Mouse (Mus musculus): ENCODE results near the gene Ide. TPM values are rescaled to one million over a fixed set of nuclear protein-coding genes. Genes with fewer than 3 reads are reported as not detected.

Ide gene
- total and polyA plus RNA-seq, 2 experiments, result 21.8 to 35.3 TPM

DNA sequence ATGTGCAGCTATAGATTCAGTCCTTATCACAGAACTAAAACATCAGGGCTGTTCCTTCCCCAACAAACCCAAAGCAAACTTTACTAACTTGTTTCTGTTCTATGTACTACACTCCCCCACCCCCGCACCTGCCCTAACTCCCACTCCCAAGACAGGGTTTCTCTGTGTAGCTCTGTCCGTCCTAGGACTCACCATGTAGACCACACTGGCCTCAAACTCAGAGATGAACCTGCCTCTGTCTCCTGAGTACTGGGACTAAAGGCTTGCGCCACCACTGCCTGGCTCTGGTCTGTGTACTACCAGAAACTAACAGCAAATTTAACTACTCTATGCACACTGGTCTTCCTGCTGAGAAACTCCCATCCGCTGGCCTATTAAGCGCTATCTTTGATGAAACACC lies 32.8 kb downstream of the Ide start:
- H3K4me3 ChIP-seq (ENCODE audit: insufficient read depth, low read depth, low read length), result no peak overlapping the region
- TF ChIP-seq POLR2A (IDR thresholded peaks at IDR 0.05; ENCODE audit: extremely low read depth, insufficient read depth, low read length) (no peak), CTCF (IDR thresholded peaks at IDR 0.05; ENCODE audit: low read depth, low read length) (no peak)
- H3K27me3 ChIP-seq (ENCODE audit: control insufficient read depth, insufficient read depth, low read length), result no peaks in the 10 kb centered on the region
- H3K9ac ChIP-seq (ENCODE audit: low read depth, low read length), result no peak overlapping the region
- WGBS, result 97% methylated on average over 5 of the region's 5 CpGs
- DNase-seq (ENCODE audit: extremely low read depth, low read depth, low spot score), result no peak
- H3K36me3 ChIP-seq (ENCODE audit: control insufficient read depth, insufficient read depth, low read length), result peaks cover 26% of the 10 kb centered on the region
- H3K79me2 ChIP-seq (ENCODE audit: control insufficient read depth, insufficient read depth, low read length), result no peaks in the 10 kb centered on the region
- H3K4me1 ChIP-seq (ENCODE audit: control insufficient read depth, insufficient read depth, low read length), result no peaks in the 10 kb centered on the region
- no peak overlapping the region for H3K27ac ChIP-seq (replicated peaks; ENCODE audit: insufficient read depth, low read depth, low read length)

DNA sequence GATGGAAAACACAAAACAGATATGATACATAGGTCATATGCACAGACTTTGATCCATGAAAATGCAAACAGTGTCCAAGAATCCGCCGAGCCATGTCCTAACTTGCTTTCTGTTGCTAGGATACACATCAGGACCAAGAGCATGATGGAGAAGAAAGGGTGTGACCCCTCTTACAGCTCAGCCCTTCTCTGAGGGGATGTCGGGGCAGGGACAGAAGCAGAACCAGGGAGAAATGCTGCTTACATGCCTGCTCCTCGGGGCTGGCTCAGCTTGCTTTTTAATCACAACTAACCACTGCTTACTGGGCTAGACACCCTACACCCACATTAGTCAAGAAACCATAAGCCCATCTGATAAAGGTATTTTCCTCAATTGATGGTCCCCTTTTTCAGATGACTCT lies 33.6 kb downstream of the Ide start:
- H3K4me3 ChIP-seq (ENCODE audit: insufficient read depth, low read depth, low read length), result no peak overlapping the region
- DNase-seq (ENCODE audit: extremely low read depth, low read depth, low spot score), result no peak
- no peaks in the 10 kb centered on the region for H3K79me2 ChIP-seq (ENCODE audit: control insufficient read depth, insufficient read depth, low read length)
- peaks cover 19% of the 10 kb centered on the region; the same call in 1 of the 2 replicates for H3K36me3 ChIP-seq (ENCODE audit: control insufficient read depth, insufficient read depth, low read length)
- H3K9ac ChIP-seq (ENCODE audit: low read depth, low read length), result no peak overlapping the region
- 77% methylated on average over 4 of the region's 4 CpGs for WGBS
- no peaks in the 10 kb centered on the region for H3K4me1 ChIP-seq (ENCODE audit: control insufficient read depth, insufficient read depth, low read length)
- no peak for TF ChIP-seq CTCF (IDR thresholded peaks at IDR 0.05; ENCODE audit: low read depth, low read length)
- TF ChIP-seq POLR2A (IDR thresholded peaks at IDR 0.05; ENCODE audit: extremely low read depth, insufficient read depth, low read length), result no peak
- H3K27me3 ChIP-seq (ENCODE audit: control insufficient read depth, insufficient read depth, low read length), result no peaks in the 10 kb centered on the region
- no peak overlapping the region for H3K27ac ChIP-seq (replicated peaks; ENCODE audit: insufficient read depth, low read depth, low read length)

DNA sequence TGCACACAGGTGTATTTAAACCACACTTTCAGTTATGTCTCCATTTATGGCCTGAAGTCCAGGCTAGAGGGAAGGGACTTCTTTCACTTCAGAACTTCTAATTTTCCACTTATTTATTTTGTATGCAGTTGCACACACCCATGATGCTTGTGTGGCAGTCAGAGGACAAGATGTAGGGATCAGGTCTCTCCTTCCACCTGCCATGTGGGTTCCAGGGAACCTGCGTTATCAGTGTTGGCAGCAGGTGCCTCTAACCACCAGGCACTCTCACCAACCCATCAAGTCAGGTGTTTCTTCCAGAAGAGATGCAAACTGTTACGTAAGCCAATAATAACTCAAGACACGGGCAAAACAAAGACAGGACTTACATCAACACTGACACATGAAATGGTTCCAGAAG lies 35.9 kb downstream of the Ide start:
- Histone ChIP-seq H3K36me3 (ENCODE audit: control insufficient read depth, insufficient read depth, low read length) (peaks cover 13% of the 10 kb centered on the region; the same call in 1 of the 2 replicates), H3K4me1 (ENCODE audit: control insufficient read depth, insufficient read depth, low read length) (no peaks in the 10 kb centered on the region), H3K9ac (ENCODE audit: low read depth, low read length) (no peak overlapping the region), H3K79me2 (ENCODE audit: control insufficient read depth, insufficient read depth, low read length) (no peaks in the 10 kb centered on the region), H3K4me3 (ENCODE audit: insufficient read depth, low read depth, low read length) (no peak overlapping the region), H3K27me3 (ENCODE audit: control insufficient read depth, insufficient read depth, low read length) (no peaks in the 10 kb centered on the region), H3K27ac (replicated peaks; ENCODE audit: insufficient read depth, low read depth, low read length) (no peak overlapping the region)
- 92% methylated on average over 3 of the region's 3 CpGs for WGBS
- DNase-seq (ENCODE audit: extremely low read depth, low read depth, low spot score), result no peak
- TF ChIP-seq CTCF (IDR thresholded peaks at IDR 0.05; ENCODE audit: low read depth, low read length), result no peak
- no peak for TF ChIP-seq POLR2A (IDR thresholded peaks at IDR 0.05; ENCODE audit: extremely low read depth, insufficient read depth, low read length)

GRCm38 (mm10) chr19:37291676-37292075 lies 46.0 kb downstream of the Ide start:
- DNase-seq (ENCODE audit: extremely low read depth, low read depth, low spot score), result no peak
- WGBS, result 81% methylated on average over 4 of the region's 4 CpGs
- Histone ChIP-seq H3K4me1 (ENCODE audit: control insufficient read depth, insufficient read depth, low read length) (no peaks in the 10 kb centered on the region), H3K27ac (replicated peaks; ENCODE audit: insufficient read depth, low read depth, low read length) (no peak overlapping the region), H3K4me3 (ENCODE audit: insufficient read depth, low read depth, low read length) (no peak overlapping the region), H3K27me3 (ENCODE audit: control insufficient read depth, insufficient read depth, low read length) (no peaks in the 10 kb centered on the region), H3K79me2 (ENCODE audit: control insufficient read depth, insufficient read depth, low read length) (no peaks in the 10 kb centered on the region), H3K36me3 (ENCODE audit: control insufficient read depth, insufficient read depth, low read length) (peaks cover 26% of the 10 kb centered on the region), H3K9ac (ENCODE audit: low read depth, low read length) (no peak overlapping the region)
- TF ChIP-seq CTCF (IDR thresholded peaks at IDR 0.05; ENCODE audit: low read depth, low read length) (no peak), POLR2A (IDR thresholded peaks at IDR 0.05; ENCODE audit: extremely low read depth, insufficient read depth, low read length) (no peak)

DNA sequence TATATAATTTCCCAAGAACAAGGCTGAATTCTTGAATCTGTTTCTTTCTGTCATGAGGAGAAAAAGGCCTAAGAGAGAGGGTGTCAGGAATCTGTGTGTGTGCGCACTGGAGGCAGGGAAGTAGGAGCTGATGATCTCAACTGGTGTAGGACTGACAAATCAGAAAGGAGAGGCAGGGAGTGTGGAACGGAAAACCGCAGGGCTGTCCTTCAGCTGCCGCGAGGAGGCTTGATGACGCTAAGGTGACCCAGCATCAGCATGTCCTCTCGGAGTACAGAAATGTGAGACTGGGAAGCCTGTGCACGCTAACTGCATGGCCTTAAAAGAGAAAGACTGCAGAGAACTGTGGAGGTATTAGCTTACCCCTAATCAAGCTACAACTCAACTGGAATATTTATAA lies 46.7 kb downstream of the Ide start:
- WGBS, result 96% methylated on average over 8 of the region's 8 CpGs

GRCm38 (mm10) chr19:37284775-37285174 lies 52.9 kb downstream of the Ide start:
- Histone ChIP-seq H3K27ac (replicated peaks; ENCODE audit: insufficient read depth, low read depth, low read length) (no peak overlapping the region), H3K36me3 (ENCODE audit: control insufficient read depth, insufficient read depth, low read length) (peaks cover 61% of the 10 kb centered on the region), H3K4me1 (ENCODE audit: control insufficient read depth, insufficient read depth, low read length) (no peaks in the 10 kb centered on the region), H3K4me3 (ENCODE audit: insufficient read depth, low read depth, low read length) (no peak overlapping the region), H3K79me2 (ENCODE audit: control insufficient read depth, insufficient read depth, low read length) (no peaks in the 10 kb centered on the region), H3K9ac (ENCODE audit: low read depth, low read length) (no peak overlapping the region), H3K27me3 (ENCODE audit: control insufficient read depth, insufficient read depth, low read length) (no peaks in the 10 kb centered on the region)
- WGBS, result 87% methylated on average over 9 of the region's 9 CpGs
- DNase-seq (ENCODE audit: extremely low read depth, low read depth, low spot score), result no peak
- TF ChIP-seq POLR2A (IDR thresholded peaks at IDR 0.05; ENCODE audit: extremely low read depth, insufficient read depth, low read length) (no peak), CTCF (IDR thresholded peaks at IDR 0.05; ENCODE audit: low read depth, low read length) (no peak)

More for the DNA sequence above, 46.7 kb downstream of the Ide start:
- Histone ChIP-seq H3K4me3 (ENCODE audit: insufficient read depth, low read depth, low read length) (no peak overlapping the region), H3K27ac (replicated peaks; ENCODE audit: insufficient read depth, low read depth, low read length) (no peak overlapping the region), H3K9ac (ENCODE audit: low read depth, low read length) (no peak overlapping the region), H3K79me2 (ENCODE audit: control insufficient read depth, insufficient read depth, low read length) (no peaks in the 10 kb centered on the region), H3K27me3 (ENCODE audit: control insufficient read depth, insufficient read depth, low read length) (no peaks in the 10 kb centered on the region), H3K36me3 (ENCODE audit: control insufficient read depth, insufficient read depth, low read length) (peaks cover 28% of the 10 kb centered on the region), H3K4me1 (ENCODE audit: control insufficient read depth, insufficient read depth, low read length) (no peaks in the 10 kb centered on the region)
- no peak for DNase-seq (ENCODE audit: extremely low read depth, low read depth, low spot score)
- no peak for TF ChIP-seq CTCF (IDR thresholded peaks at IDR 0.05; ENCODE audit: low read depth, low read length)
